Mouse (Mus musculus) MEL (cell line): ENCODE measurements around the gene Gm49392.

Experiments
- CTCF ChIP-seq, 3 experiments: IDR thresholded peaks in 2 of 3; conservative IDR thresholded peaks in 1 of 3; 2 replicates each; pipeline ENCODE4 v1.5.1; 2011 to 2012; ENCODE audit warnings: low read length in 3 of 3, low read depth in 2 of 3, mild to moderate bottlenecking in 2 of 3, improper control_type of control experiment in 1 of 3, inconsistent platforms in 1 of 3, mixed read lengths in 1 of 3, moderate library complexity in 1 of 3; ENCODE audit not compliant: control insufficient read depth in 1 of 3, insufficient read depth in 1 of 3, poor library complexity in 1 of 3, severe bottlenecking in 1 of 3
- E2F4 ChIP-seq: IDR thresholded peaks from 2 replicates; pipeline ENCODE4 v1.6.1; 2011; ENCODE audit warnings: low read depth, low read length, improper control_type of control experiment, borderline replicate concordance
- EP300 ChIP-seq, 2 experiments: IDR thresholded peaks; 2 replicates each; pipeline ENCODE4 v1.6.1; 2011; ENCODE audit warnings: improper control_type of control experiment in 2 of 2, low read length in 2 of 2, low read depth in 1 of 2, mild to moderate bottlenecking in 1 of 2
- ETS1 ChIP-seq: IDR thresholded peaks from 2 replicates; pipeline ENCODE4 v1.6.1; 2012; ENCODE audit warnings: low read depth, mild to moderate bottlenecking, inconsistent platforms, low read length, improper control_type of control experiment, moderate library complexity
- MEF2A ChIP-seq: IDR thresholded peaks from 2 replicates; pipeline ENCODE4 v1.6.1; 2014; ENCODE audit warnings: low read depth, mild to moderate bottlenecking, inconsistent platforms, low read length, improper control_type of control experiment; ENCODE audit not compliant: poor library complexity, insufficient replicate concordance, severe bottlenecking; ENCODE audit errors: extremely low read depth
- POLR2A ChIP-seq, 2 experiments: IDR thresholded peaks; 2 replicates each; pipeline ENCODE4 v1.6.1; 2011 to 2012; ENCODE audit warnings: low read length in 2 of 2, mild to moderate bottlenecking in 2 of 2, control low read depth in 1 of 2, improper control_type of control experiment in 1 of 2, low read depth in 1 of 2, moderate library complexity in 1 of 2; ENCODE audit not compliant: control insufficient read depth in 1 of 2, insufficient read depth in 1 of 2, poor library complexity in 1 of 2
- RAD21 ChIP-seq: IDR thresholded peaks from 2 replicates; pipeline ENCODE4 v1.6.1; 2011; ENCODE audit warnings: mild to moderate bottlenecking, low read depth, low read length, improper control_type of control experiment
- TBP ChIP-seq: IDR thresholded peaks from 2 replicates; pipeline ENCODE4 v1.8.0; 2011; ENCODE audit warnings: low read depth, low read length, improper control_type of control experiment
- USF1 ChIP-seq: IDR thresholded peaks from 2 replicates; pipeline ENCODE4 v1.6.1; 2014; ENCODE audit warnings: low read depth, mild to moderate bottlenecking, inconsistent platforms, low read length, improper control_type of control experiment, moderate library complexity
- ZC3H11A ChIP-seq: IDR thresholded peaks from 2 replicates; pipeline ENCODE4 v1.6.1; 2012; ENCODE audit warnings: low read depth, mild to moderate bottlenecking, inconsistent platforms, low read length, improper control_type of control experiment
- ZNF384 ChIP-seq: IDR thresholded peaks from 2 replicates; pipeline ENCODE4 v1.6.1; 2012; ENCODE audit warnings: low read depth, mild to moderate bottlenecking, inconsistent platforms, low read length, improper control_type of control experiment

DNA sequence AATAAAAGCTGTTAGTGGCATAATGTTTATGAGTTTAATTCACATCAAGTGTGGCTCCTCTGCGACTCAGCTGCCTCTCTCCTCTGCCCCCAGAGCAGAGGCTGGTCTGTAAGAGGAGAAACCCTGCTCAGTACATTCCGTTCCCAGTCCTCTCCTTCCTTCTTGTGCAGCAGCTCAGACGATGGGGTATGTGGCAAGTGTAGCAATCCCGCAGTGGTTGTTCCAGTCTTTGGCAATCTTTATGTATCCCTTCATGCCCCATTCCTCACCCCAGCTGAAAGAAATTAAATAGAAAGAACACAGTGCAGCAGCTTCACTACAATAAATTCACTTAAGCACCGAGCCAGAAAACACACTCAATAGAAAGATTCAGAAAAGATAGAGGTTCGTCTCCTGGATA lies 54.0 kb downstream of the Gm49392 start:
- TF ChIP-seq ETS1 (no peak), ZC3H11A (no peak), CTCF (IDR thresholded peaks at IDR 0.05 in 2 of 3, conservative IDR thresholded peaks at IDR 0.05 in 1 of 3; ENCODE audit: control insufficient read depth in 1 of 3, insufficient read depth in 1 of 3, low read depth in 2 of 3, low read length in 3 of 3, poor library complexity in 1 of 3, severe bottlenecking in 1 of 3) (no peak), USF1 (no peak), POLR2A (IDR thresholded peaks at IDR 0.05; ENCODE audit: control insufficient read depth in 1 of 2, insufficient read depth in 1 of 2, low read depth in 1 of 2, low read length in 2 of 2, poor library complexity in 1 of 2) (no peak), RAD21 (no peak), E2F4 (no peak), MEF2A (no peak), EP300 (IDR thresholded peaks at IDR 0.05; ENCODE audit: low read depth in 1 of 2, low read length in 2 of 2) (no peak), ZNF384 (no peak), TBP (no peak)
